ENCODE assay signal across 21 mouse cellular contexts in the genomic region with DNA sequence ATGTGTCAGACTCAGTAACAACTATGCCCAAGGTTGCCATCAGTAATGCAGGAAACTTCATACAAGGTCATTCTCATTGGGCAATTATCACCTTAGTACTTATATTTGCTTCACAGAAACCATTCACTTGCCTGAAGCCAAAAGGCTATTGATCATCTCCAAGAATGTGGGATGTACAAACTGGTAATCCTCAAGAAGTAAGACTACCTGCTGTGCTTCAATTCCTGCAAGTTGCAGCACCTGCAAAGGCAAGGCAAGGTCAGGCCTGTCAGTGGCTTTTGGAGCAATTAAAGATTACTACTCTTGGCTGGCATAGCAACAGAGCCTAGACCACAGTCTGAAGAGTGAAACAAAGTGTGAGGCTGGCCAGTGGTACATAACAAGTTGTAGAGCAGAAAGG.
A peak's percentile ranks its signal among the peaks of the same experiment; 100 is the strongest.
DNase-seq lines count a peak whose midpoint lies in the region; ATAC-seq lines count a peak whose summit lies in the region.
"Had no signal": no experiment of that assay in that cellular context is flagged by ENCODE, and none has a peak within 500 bp of the region (broad histone marks: within the 10 kb centered on the region; RNA-seq: fewer than 3 reads in every experiment).

No protein-coding gene starts in this region.

- no peak overlapping the region for H3K9ac ChIP-seq in forebrain, embryonic 14.5 days (ENCODE audit: low read length)
- no peak overlapping the region for H3K9ac ChIP-seq in forebrain, embryonic 15.5 days (replicated peaks)
- H3K9ac ChIP-seq: embryonic facial prominence, embryonic 12.5 days; forebrain, embryonic 12.5 days had no signal

- H3K9me3 ChIP-seq in forebrain, embryonic 14.5 days (replicated peaks; ENCODE audit: control insufficient read depth, low read length): no peaks in the 10 kb centered on the region
- H3K9me3 ChIP-seq in forebrain, embryonic 15.5 days: no peaks in the 10 kb centered on the region
- H3K9me3 ChIP-seq: embryonic facial prominence, embryonic 10.5 days; embryonic facial prominence, embryonic 12.5 days; forebrain, embryonic 10.5 days; forebrain, embryonic 12.5 days; G1E had no signal

- H3K27me3 ChIP-seq in forebrain, embryonic 14.5 days (replicated peaks; ENCODE audit: control insufficient read depth, insufficient read depth, low read length): no peaks in the 10 kb centered on the region
- H3K27me3 ChIP-seq in forebrain, embryonic 15.5 days: no peaks in the 10 kb centered on the region
- H3K27me3 ChIP-seq: embryonic facial prominence, embryonic 12.5 days; forebrain, embryonic 12.5 days; Patski had no signal

- 0 out of 2 replicates have a peak, but pooled peaks cover 8% of the 10 kb centered on the region for H3K36me3 ChIP-seq in forebrain, embryonic 14.5 days (ENCODE audit: control insufficient read depth, insufficient read depth, low read length)
- peaks cover 2% of the 10 kb centered on the region; the same call in 1 of the 2 replicates for H3K36me3 ChIP-seq in forebrain, embryonic 15.5 days

- no peak for ATAC-seq in forebrain, embryonic 14.5 days
- ATAC-seq in forebrain, embryonic 15.5 days (replicated peaks): no peak
- ATAC-seq: activated CD4-positive, CD25-positive, alpha-beta regulatory T cell, adult 4 months; forebrain, embryonic 16.5 days; Patski had no signal

- DNase-seq in R1 (ENCODE audit: low read depth, low spot score): peak; percentile 64
- peak; percentile 61 for DNase-seq in fat pad, adult 2 months (ENCODE audit: extremely low read depth, low read depth, low spot score)
- no peak for DNase-seq in forebrain, embryonic 14.5 days (ENCODE audit: low spot score)
- no peak for DNase-seq in kidney, postnatal 36 days
- DNase-seq: adrenal gland, adult 8-10 months; adrenal gland, postnatal 14 days; adrenal gland, postnatal 36 days; cerebellum, adult 11-12 months; cerebellum, adult 2 months; cerebellum, adult 9-10 months; cerebellum, postnatal 10 days; cerebellum, postnatal 25 days had no signal

- H3K4me1 ChIP-seq in forebrain, embryonic 14.5 days (ENCODE audit: control insufficient read depth, insufficient read depth, low read length): no peaks in the 10 kb centered on the region
- no peaks in the 10 kb centered on the region for H3K4me1 ChIP-seq in forebrain, embryonic 15.5 days
- H3K4me1 ChIP-seq: embryonic facial prominence, embryonic 10.5 days; embryonic facial prominence, embryonic 12.5 days; forebrain, embryonic 10.5 days; forebrain, embryonic 12.5 days had no signal

- H3K4me2 ChIP-seq in forebrain, embryonic 14.5 days (ENCODE audit: low read length): no peak overlapping the region
- H3K4me2 ChIP-seq in forebrain, embryonic 15.5 days (replicated peaks): no peak overlapping the region
- H3K4me2 ChIP-seq: embryonic facial prominence, embryonic 12.5 days; forebrain, embryonic 12.5 days had no signal

- H3K27ac ChIP-seq in forebrain, embryonic 14.5 days (ENCODE audit: low read depth, low read length): no peak overlapping the region
- H3K27ac ChIP-seq in forebrain, embryonic 15.5 days (replicated peaks): no peak overlapping the region
- H3K27ac ChIP-seq: embryonic facial prominence, embryonic 10.5 days; embryonic facial prominence, embryonic 12.5 days; forebrain, embryonic 10.5 days; forebrain, embryonic 12.5 days had no signal

- H3K4me3 ChIP-seq in forebrain, embryonic 14.5 days (ENCODE audit: low read depth, low read length): no peak overlapping the region
- no peak overlapping the region for H3K4me3 ChIP-seq in forebrain, embryonic 15.5 days
- H3K4me3 ChIP-seq: embryonic facial prominence, embryonic 10.5 days; embryonic facial prominence, embryonic 12.5 days; forebrain, embryonic 10.5 days; forebrain, embryonic 12.5 days had no signal

Comparison
In these comparisons a context has a peak if more than half of its experiments do, and no peak if none do; other contexts are left out.
1. DNase-seq: peak in R1 (single experiment) and fat pad, adult 2 months (single experiment); none in forebrain, embryonic 14.5 days (single experiment) and kidney, postnatal 36 days (0 of 2).